Mouse (Mus musculus) CH12.LX (cell line): ENCODE measurements around the gene Ifitm5. TPM values are rescaled to one million over a fixed set of nuclear protein-coding genes. Genes with fewer than 3 reads are reported as not detected.

Experiments used
- DNase-seq: peaks from one replicate; pipeline ENCODE4 v3.0.0-alpha.2; 2013; ENCODE audit errors: extremely low read depth
- H3K27ac ChIP-seq: 2 replicates; pipeline ENCODE4 v1.5.1; 2012; ENCODE audit warnings: low read depth, mild to moderate bottlenecking, control low read depth, moderate library complexity; ENCODE audit not compliant: insufficient read depth
- H3K27me3 ChIP-seq: replicated peaks from 2 replicates; pipeline ENCODE3; 2012; ENCODE audit warnings: inconsistent platforms
- H3K36me3 ChIP-seq, 2 experiments: replicated peaks in 1 of 2; 2 replicates each; pipeline versions ENCODE3 to v1.6.1; 2012; ENCODE audit warnings: inconsistent platforms in 1 of 2, low read length in 1 of 2, mild to moderate bottlenecking in 1 of 2, mixed read lengths in 1 of 2, moderate library complexity in 1 of 2; ENCODE audit not compliant: control insufficient read depth in 1 of 2, insufficient read depth in 1 of 2
- H3K4me1 ChIP-seq, 2 experiments: 2 replicates each; pipeline ENCODE4 v1.6.1; 2012; ENCODE audit warnings: inconsistent platforms in 1 of 2, moderate library complexity in 1 of 2; ENCODE audit not compliant: insufficient read depth in 2 of 2, control insufficient read depth in 1 of 2
- H3K4me2 ChIP-seq: 2 replicates; pipeline ENCODE4 v1.6.1; 2012; ENCODE audit warnings: low read depth, mild to moderate bottlenecking, control low read depth; ENCODE audit not compliant: poor library complexity, insufficient read depth, severe bottlenecking
- H3K4me3 ChIP-seq, 3 experiments: fragments of 150-350 bp in 1 of 3; sonication (generic) in 1 of 3; replicated peaks in 1 of 3; 2 replicates each; pipeline versions ENCODE3 to v1.5.1; 2011 to 2012; ENCODE audit warnings: low read depth in 2 of 3, low read length in 2 of 3, mild to moderate bottlenecking in 2 of 3, moderate library complexity in 2 of 3, control low read depth in 1 of 3, improper control_type of control experiment in 1 of 3, inconsistent platforms in 1 of 3, mixed read lengths in 1 of 3; ENCODE audit not compliant: poor library complexity in 1 of 3
- H3K79me2 ChIP-seq: replicated peaks from 2 replicates; pipeline ENCODE4 v1.6.1; 2012; ENCODE audit warnings: mild to moderate bottlenecking, moderate library complexity; ENCODE audit not compliant: control insufficient read depth, poor library complexity, insufficient read depth, severe bottlenecking; ENCODE audit errors: extremely low read depth
- H3K9ac ChIP-seq: 2 replicates; pipeline ENCODE4 v1.6.1; 2012; ENCODE audit warnings: low read depth, mild to moderate bottlenecking, control low read depth, moderate library complexity; ENCODE audit not compliant: insufficient read depth
- H3K9me3 ChIP-seq: replicated peaks from 2 replicates; pipeline ENCODE3; 2012; ENCODE audit warnings: low read length, inconsistent platforms, mixed read lengths
- BHLHE40 ChIP-seq: IDR thresholded peaks from 2 replicates; pipeline ENCODE4 v1.6.1; 2011; ENCODE audit warnings: mild to moderate bottlenecking, low read depth, low read length, improper control_type of control experiment
- CHD1 ChIP-seq: IDR thresholded peaks from 2 replicates; pipeline ENCODE4 v1.6.1; 2012; ENCODE audit warnings: low read depth, low read length, improper control_type of control experiment, inconsistent platforms
- CHD2 ChIP-seq: IDR thresholded peaks from 2 replicates; pipeline ENCODE4 v1.6.1; 2011; ENCODE audit warnings: low read length, improper control_type of control experiment
- CTCF ChIP-seq, 2 experiments: IDR thresholded peaks in 1 of 2; conservative IDR thresholded peaks in 1 of 2; 2 replicates each; pipeline ENCODE4 v1.5.1; 2011 to 2012; ENCODE audit warnings: low read depth in 2 of 2, low read length in 2 of 2, improper control_type of control experiment in 1 of 2, inconsistent platforms in 1 of 2, mild to moderate bottlenecking in 1 of 2, moderate library complexity in 1 of 2
- E2F4 ChIP-seq: IDR thresholded peaks from 2 replicates; pipeline ENCODE4 v1.6.1; 2011; ENCODE audit warnings: low read depth, low read length, improper control_type of control experiment; ENCODE audit not compliant: insufficient replicate concordance
- ELF1 ChIP-seq: IDR thresholded peaks from 2 replicates; pipeline ENCODE4 v1.6.1; 2014; ENCODE audit warnings: low read depth, mild to moderate bottlenecking, inconsistent platforms, low read length, improper control_type of control experiment
- EP300 ChIP-seq: IDR thresholded peaks from 2 replicates; pipeline ENCODE4 v1.6.1; 2011; ENCODE audit warnings: low read length, improper control_type of control experiment
- ETS1 ChIP-seq: conservative IDR thresholded peaks from 2 replicates; pipeline ENCODE4 v1.6.1; 2012; ENCODE audit warnings: low read depth, mild to moderate bottlenecking, inconsistent platforms, low read length, improper control_type of control experiment, moderate library complexity
- GABPA ChIP-seq: IDR thresholded peaks from 2 replicates; pipeline ENCODE4 v1.6.1; 2012; ENCODE audit warnings: low read depth, low read length, improper control_type of control experiment, inconsistent platforms; ENCODE audit not compliant: insufficient replicate concordance
- HCFC1 ChIP-seq: IDR thresholded peaks from 2 replicates; pipeline ENCODE4 v1.6.1; 2012; ENCODE audit warnings: low read depth, mild to moderate bottlenecking, inconsistent platforms, low read length, improper control_type of control experiment
- IRF4 ChIP-seq: IDR thresholded peaks from 2 replicates; pipeline ENCODE4 v1.6.1; 2014; ENCODE audit warnings: low read depth, mild to moderate bottlenecking, inconsistent platforms, low read length, improper control_type of control experiment
- JUN ChIP-seq: IDR thresholded peaks from 2 replicates; pipeline ENCODE4 v1.6.1; 2011; ENCODE audit warnings: low read depth, mild to moderate bottlenecking, low read length, improper control_type of control experiment, moderate library complexity; ENCODE audit not compliant: insufficient read depth
- JUND ChIP-seq: conservative IDR thresholded peaks from 2 replicates; pipeline ENCODE4 v1.6.1; 2011; ENCODE audit warnings: low read depth, low read length, improper control_type of control experiment
- KAT2A ChIP-seq: IDR thresholded peaks from 2 replicates; pipeline ENCODE4 v1.6.1; 2012; ENCODE audit warnings: low read length, improper control_type of control experiment, inconsistent platforms; ENCODE audit not compliant: insufficient replicate concordance
- MAFK ChIP-seq: IDR thresholded peaks from 2 replicates; pipeline ENCODE4 v1.6.1; 2011; ENCODE audit warnings: low read length, improper control_type of control experiment; ENCODE audit not compliant: insufficient replicate concordance
- MAZ ChIP-seq: IDR thresholded peaks from 2 replicates; pipeline ENCODE4 v1.6.1; 2012; ENCODE audit warnings: low read depth, mild to moderate bottlenecking, inconsistent platforms, low read length, improper control_type of control experiment, moderate library complexity
- MEF2A ChIP-seq: IDR thresholded peaks from 2 replicates; pipeline ENCODE4 v1.6.1; 2014; ENCODE audit warnings: low read depth, mild to moderate bottlenecking, inconsistent platforms, low read length, improper control_type of control experiment, borderline replicate concordance
- MXI1 ChIP-seq: IDR thresholded peaks from 2 replicates; pipeline ENCODE4 v1.6.1; 2011; ENCODE audit warnings: mild to moderate bottlenecking, low read depth, low read length, improper control_type of control experiment
- MYC ChIP-seq: IDR thresholded peaks from 2 replicates; pipeline ENCODE4 v1.6.1; 2011; ENCODE audit warnings: low read depth, mild to moderate bottlenecking, improper control_type of control experiment, low read length
- NELFE ChIP-seq: IDR thresholded peaks from 2 replicates; pipeline ENCODE4 v1.6.1; 2011; ENCODE audit warnings: low read depth, low read length, improper control_type of control experiment
- NRF1 ChIP-seq: IDR thresholded peaks from 2 replicates; pipeline ENCODE4 v1.6.1; 2014; ENCODE audit warnings: low read depth, mild to moderate bottlenecking, inconsistent platforms, low read length, improper control_type of control experiment, moderate library complexity
- PAX5 ChIP-seq: IDR thresholded peaks from 2 replicates; pipeline ENCODE4 v1.6.1; 2012; ENCODE audit warnings: low read length, inconsistent platforms, mixed read lengths
- POLR2A ChIP-seq: IDR thresholded peaks from 2 replicates; pipeline ENCODE4 v1.6.1; 2011; ENCODE audit warnings: low read depth, mild to moderate bottlenecking, improper control_type of control experiment, low read length
- POLR2AphosphoS2 ChIP-seq: IDR thresholded peaks from 2 replicates; pipeline ENCODE4 v1.6.1; 2011; ENCODE audit warnings: low read depth, low read length, improper control_type of control experiment
- RAD21 ChIP-seq: IDR thresholded peaks from 2 replicates; pipeline ENCODE4 v1.6.1; 2011; ENCODE audit warnings: low read depth, mild to moderate bottlenecking, low read length, improper control_type of control experiment, moderate library complexity
- RCOR1 ChIP-seq: conservative IDR thresholded peaks from 2 replicates; pipeline ENCODE4 v1.6.1; 2012; ENCODE audit warnings: low read depth, mild to moderate bottlenecking, inconsistent platforms, low read length, improper control_type of control experiment
- SIN3A ChIP-seq: IDR thresholded peaks from 2 replicates; pipeline ENCODE4 v1.6.1; 2012; ENCODE audit warnings: low read length, improper control_type of control experiment, inconsistent platforms
- SMC3 ChIP-seq: IDR thresholded peaks from 2 replicates; pipeline ENCODE4 v1.6.1; 2011; ENCODE audit warnings: low read depth, low read length, improper control_type of control experiment
- TBP ChIP-seq: conservative IDR thresholded peaks from 2 replicates; pipeline ENCODE4 v1.6.1; 2011; ENCODE audit warnings: low read depth, low read length, improper control_type of control experiment
- TCF12 ChIP-seq: IDR thresholded peaks from 2 replicates; pipeline ENCODE4 v1.6.1; 2014; ENCODE audit warnings: low read depth, mild to moderate bottlenecking, inconsistent platforms, low read length, improper control_type of control experiment
- UBTF ChIP-seq: IDR thresholded peaks from 2 replicates; pipeline ENCODE4 v1.6.1; 2012; ENCODE audit warnings: low read depth, mild to moderate bottlenecking, inconsistent platforms, low read length, improper control_type of control experiment, moderate library complexity
- USF1 ChIP-seq: IDR thresholded peaks from 2 replicates; pipeline ENCODE4 v1.6.1; 2014; ENCODE audit warnings: low read depth, mild to moderate bottlenecking, inconsistent platforms, low read length, improper control_type of control experiment
- USF2 ChIP-seq: conservative IDR thresholded peaks from 2 replicates; pipeline ENCODE4 v1.6.1; 2011; ENCODE audit warnings: low read depth, low read length, improper control_type of control experiment
- ZC3H11A ChIP-seq: IDR thresholded peaks from 2 replicates; pipeline ENCODE4 v1.6.1; 2012; ENCODE audit warnings: low read depth, mild to moderate bottlenecking, inconsistent platforms, low read length, improper control_type of control experiment
- ZKSCAN1 ChIP-seq: IDR thresholded peaks from 2 replicates; pipeline ENCODE4 v1.6.1; 2012; ENCODE audit warnings: low read depth, inconsistent platforms, low read length, improper control_type of control experiment, borderline replicate concordance
- ZMIZ1 ChIP-seq: IDR thresholded peaks from 2 replicates; pipeline ENCODE4 v1.6.1; 2012; ENCODE audit warnings: low read depth, mild to moderate bottlenecking, inconsistent platforms, low read length, improper control_type of control experiment
- ZNF384 ChIP-seq: IDR thresholded peaks from 2 replicates; pipeline ENCODE4 v1.6.1; 2012; ENCODE audit warnings: low read depth, low read length, improper control_type of control experiment, inconsistent platforms
- dilution Hi-C: fragments of 300-500 bp; cut with MboI; formaldehyde crosslinking; loops from 2 replicates; pipeline ENCODE4 v1.14.3; 2020; ENCODE audit warnings: low sequenced_read_pairs; ENCODE audit not compliant: extremely low pct_unique_long_range_greater_than_20kb, extremely low pct_ligation_motif_present
- in situ Hi-C: fragments of 300-500 bp; cut with MboI; formaldehyde crosslinking; loops from 3 replicates; pipeline ENCODE4 v1.14.3; 2019; ENCODE audit warnings: low sequenced_read_pairs, low pct_ligation_motif_present, low pct_unique_long_range_greater_than_20kb, mixed read lengths
- polyA plus RNA-seq: library from polyadenylated mRNA; unstranded; fragments of >175 nt; gene quantifications from 2 replicates; pipeline ENCODE4 v1.2.1, GENCODE M21; 2012; ENCODE audit warnings: low read depth; ENCODE audit not compliant: insufficient read length
- total RNA-seq, 2 experiments: library from RNA; depleted of rRNA; stranded (reverse); fragments of 300-350 nt in 1 of 2; fragments of >200 nt in 1 of 2; gene quantifications; 2 replicates each; pipeline ENCODE4 v1.2.3; 2012 to 2014

Ifitm5 gene
- total and polyA plus RNA-seq, 3 experiments: 0.68 to 0.71 TPM; not detected in 1

DNA sequence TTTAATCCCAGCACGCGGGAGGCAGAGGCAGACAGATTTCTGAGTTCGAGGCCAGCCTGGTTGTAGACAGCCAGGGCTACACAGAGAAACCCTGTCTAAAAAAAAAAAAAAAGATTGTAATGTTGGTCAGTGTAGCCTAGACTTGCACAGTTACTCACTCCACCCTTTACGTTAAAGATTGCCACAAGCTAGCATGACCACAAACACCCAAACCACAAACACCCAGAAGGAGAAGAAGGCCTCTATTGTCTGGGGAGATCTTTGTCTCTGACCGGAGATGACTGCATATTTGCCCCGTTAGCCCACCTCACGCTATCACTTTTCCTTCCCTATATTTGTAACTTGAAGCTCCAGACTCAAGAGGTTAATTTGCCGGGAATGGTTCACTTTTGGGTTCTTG is 31.6 kb upstream of the Ifitm5 start:
- H3K9ac ChIP-seq: no peak overlapping the region
- no peak for TF ChIP-seq MAZ
- no peak for TF ChIP-seq POLR2A
- no peak for TF ChIP-seq SIN3A
- TF ChIP-seq ETS1: peak; percentile 10; the same call in 1 of the 2 replicates
- TF ChIP-seq UBTF: 0 out of 2 replicates have a peak, but pooled peaks have one; percentile 76
- TF ChIP-seq JUN: peak; percentile 32; the same call in 1 of the 2 replicates
- peak; percentile 95 for TF ChIP-seq TBP
- no peak for TF ChIP-seq RCOR1
- no peak for TF ChIP-seq JUND
- TF ChIP-seq USF1: no peak
- no peak for TF ChIP-seq KAT2A
- TF ChIP-seq NRF1: no peak
- peak; percentile 37; the same call in 1 of the 2 replicates for TF ChIP-seq TCF12
- no peak for TF ChIP-seq MYC
- TF ChIP-seq BHLHE40: no peak
- no peak for TF ChIP-seq ELF1
- no peak for TF ChIP-seq NELFE
- TF ChIP-seq IRF4: no peak
- TF ChIP-seq RAD21: no peak
- no peak for TF ChIP-seq MXI1
- peak; percentile 51 for TF ChIP-seq EP300
- TF ChIP-seq E2F4: no peak
- no peak for TF ChIP-seq MAFK
- no peak for TF ChIP-seq USF2
- TF ChIP-seq ZC3H11A: no peak
- TF ChIP-seq ZKSCAN1: no peak
- TF ChIP-seq POLR2AphosphoS2: no peak
- no peak for TF ChIP-seq GABPA
- TF ChIP-seq ZNF384: peak; percentile 76
- no peak for TF ChIP-seq SMC3
- no peak for TF ChIP-seq MEF2A
- TF ChIP-seq HCFC1: no peak
- TF ChIP-seq CHD1: no peak
- no peak for TF ChIP-seq ZMIZ1
- TF ChIP-seq PAX5: no peak
- no peak for TF ChIP-seq CTCF (conservative IDR thresholded peaks at IDR 0.05 in 1 of 2, IDR thresholded peaks at IDR 0.05 in 1 of 2; ENCODE audit: low read depth in 2 of 2, low read length in 2 of 2)
- no peak for TF ChIP-seq CHD2
- H3K27ac ChIP-seq: no peak overlapping the region
- no peaks in the 10 kb centered on the region for H3K27me3 ChIP-seq
- in situ Hi-C loops (loop anchor here (25.0 kb wide), 1 partner anchor 381 kb away; no protein-coding TSS in a partner anchor), dilution Hi-C loops (no loop called here)
- H3K4me2 ChIP-seq: no peak overlapping the region; the same call in 1 of the 2 replicates
- no peaks in the 10 kb centered on the region for H3K36me3 ChIP-seq
- no peak for DNase-seq
- peaks cover 2 to 19% of the 10 kb centered on the region in 2 experiments; a peak in 3 of 4 replicates for H3K4me1 ChIP-seq
- no peak overlapping the region for H3K4me3 ChIP-seq
- peaks cover 7% of the 10 kb centered on the region for H3K9me3 ChIP-seq
- H3K79me2 ChIP-seq: no peaks in the 10 kb centered on the region
